ENCODE assay signal across 9 mouse cellular contexts in the genomic region with DNA sequence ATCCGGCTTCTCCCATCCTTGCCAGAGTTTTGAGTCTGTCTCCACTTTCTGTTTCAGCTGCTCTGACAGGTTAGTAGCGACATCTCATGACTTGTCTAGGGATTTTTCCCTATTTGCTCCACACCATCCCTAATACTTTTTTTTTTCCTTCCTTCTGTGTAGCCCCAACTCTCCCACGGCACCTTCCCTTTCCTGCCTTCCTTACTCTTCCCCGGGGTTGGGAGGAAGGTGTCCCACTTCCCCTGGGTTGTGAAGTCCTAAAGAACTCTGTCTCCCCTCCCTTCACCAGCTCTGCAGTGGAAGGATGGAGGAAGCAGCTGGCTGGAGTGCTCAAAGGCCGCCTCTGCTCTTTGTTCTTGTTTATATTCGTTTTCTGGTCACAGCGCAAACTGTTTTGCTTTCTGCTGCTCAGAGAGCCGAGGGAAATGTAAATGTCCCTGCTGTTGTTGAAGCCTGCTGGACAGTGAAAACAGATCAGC.
DNase-seq lines count a peak whose midpoint lies in the region; ATAC-seq and TF ChIP-seq lines count a peak whose summit lies in the region.
"Had no signal": no experiment of that assay in that cellular context is flagged by ENCODE, and none has a peak within 500 bp of the region (broad histone marks: within the 10 kb centered on the region; RNA-seq: fewer than 3 reads in every experiment).

No protein-coding gene starts in this region.

- peaks cover 8% of the 10 kb centered on the region for H3K4me1 ChIP-seq in heart, postnatal 0 days (ENCODE audit: control insufficient read depth, insufficient read depth)
- H3K4me1 ChIP-seq in midbrain, embryonic 16.5 days (ENCODE audit: control insufficient read depth, insufficient read depth, low read length): 0 out of 2 replicates have a peak, but pooled peaks cover 5% of the 10 kb centered on the region
- H3K4me1 ChIP-seq: liver, embryonic 15.5 days had no signal

- no peak overlapping the region for H3K4me3 ChIP-seq in heart, postnatal 0 days (ENCODE audit: low read depth, low read length)
- no peak overlapping the region for H3K4me3 ChIP-seq in midbrain, embryonic 16.5 days (ENCODE audit: low read depth, low read length)
- H3K4me3 ChIP-seq: liver, embryonic 15.5 days had no signal

- peak overlapping the region; percentile 10; the same call in 1 of the 2 replicates for H3K4me2 ChIP-seq in heart, postnatal 0 days (ENCODE audit: low read depth, low read length)
- peak overlapping the region; percentile 35; the same call in 1 of the 2 replicates for H3K4me2 ChIP-seq in midbrain, embryonic 16.5 days (ENCODE audit: low read length)
- H3K4me2 ChIP-seq: liver, embryonic 15.5 days had no signal

- H3K27me3 ChIP-seq in heart, postnatal 0 days (ENCODE audit: control insufficient read depth, insufficient read depth, low read length): no peaks in the 10 kb centered on the region
- no peaks in the 10 kb centered on the region for H3K27me3 ChIP-seq in midbrain, embryonic 16.5 days (ENCODE audit: control insufficient read depth, insufficient read depth, low read depth, low read length)
- H3K27me3 ChIP-seq: liver, embryonic 15.5 days had no signal

- H3K27ac ChIP-seq in heart, postnatal 0 days (ENCODE audit: low read depth): no peak overlapping the region
- peak overlapping the region; percentile 8; the same call in 1 of the 2 replicates for H3K27ac ChIP-seq in midbrain, embryonic 16.5 days (ENCODE audit: low read length)
- H3K27ac ChIP-seq: liver, embryonic 15.5 days had no signal

- TF ChIP-seq EP300 in heart, postnatal 0 days (IDR thresholded peaks at IDR 0.05; ENCODE audit: low read depth): no peak

- H3K9me3 ChIP-seq in heart, postnatal 0 days (replicated peaks; ENCODE audit: control insufficient read depth, low read length): no peaks in the 10 kb centered on the region
- H3K9me3 ChIP-seq in midbrain, embryonic 16.5 days (replicated peaks; ENCODE audit: control insufficient read depth, low read length, poor library complexity, severe bottlenecking): no peaks in the 10 kb centered on the region
- H3K9me3 ChIP-seq: liver, embryonic 15.5 days had no signal

- ATAC-seq in heart, postnatal 0 days (ENCODE audit: insufficient read depth, low read depth): peak; percentile 38; the same call in 1 of the 2 replicates
- peak; percentile 49 for ATAC-seq in midbrain, embryonic 16.5 days

- peak; percentile 59 for TF ChIP-seq CTCF in heart, postnatal 0 days (IDR thresholded peaks at IDR 0.05; ENCODE audit: low read depth)

- DNase-seq in cerebellum, postnatal 10 days: peak; percentile 45 to 46
- DNase-seq in cerebellum, adult 9-11 months: no peak
- DNase-seq in adipocyte (ENCODE audit: low spot score): peak; percentile 42
- DNase-seq in heart, postnatal 0 days (ENCODE audit: low spot score): peak; percentile 61
- peak; percentile 7 for DNase-seq in layer of hippocampus, adult 9-11 months
- DNase-seq in T-cell, adult 2 months (ENCODE audit: low spot score): no peak
- no peak for DNase-seq in c-Kit-positive CD71-positive TER-119-positive erythroid progenitor cells, embryonic 14.5 days (ENCODE audit: low spot score)

- no peaks in the 10 kb centered on the region for H3K36me3 ChIP-seq in heart, postnatal 0 days (replicated peaks; ENCODE audit: control insufficient read depth, insufficient read depth, low read length)
- no peaks in the 10 kb centered on the region for H3K36me3 ChIP-seq in midbrain, embryonic 16.5 days (ENCODE audit: control insufficient read depth, insufficient read depth, low read length)
- H3K36me3 ChIP-seq: liver, embryonic 15.5 days had no signal

- 25% methylated on average over 8 of the region's 8 CpGs for WGBS in heart, postnatal 0 days
- WGBS in midbrain, embryonic 16.5 days: 11% methylated on average over 8 of the region's 8 CpGs

- no peak overlapping the region for H3K9ac ChIP-seq in heart, postnatal 0 days (replicated peaks; ENCODE audit: low read depth, low read length)
- H3K9ac ChIP-seq in midbrain, embryonic 16.5 days (ENCODE audit: low read depth, low read length): no peak overlapping the region
- H3K9ac ChIP-seq: liver, embryonic 15.5 days had no signal

Comparison
In these comparisons a context has a peak if more than half of its experiments do, and no peak if none do; other contexts are left out.
1. DNase-seq: peak in cerebellum, postnatal 10 days (2 of 2), adipocyte (single experiment), heart, postnatal 0 days (single experiment) and layer of hippocampus, adult 9-11 months (single experiment); none in cerebellum, adult 9-11 months (single experiment), T-cell, adult 2 months (single experiment) and c-Kit-positive CD71-positive TER-119-positive erythroid progenitor cells, embryonic 14.5 days (single experiment).